Mouse (Mus musculus): ENCODE results near the gene Kcna1.

Kcna1 gene

GRCm38 (mm10) chr6:126597741-126598140, 48.4 kb downstream of the Kcna1 start:
- no peak for DNase-seq (ENCODE audit: low spot score)

- DNase-seq (ENCODE audit: low spot score) = no peak
These were observed 50.2 kb downstream of the Kcna1 start for GRCm38 (mm10) chr6:126595805-126596629.

- DNase-seq (ENCODE audit: low spot score) = no peak
These were observed 51.1 kb downstream of the Kcna1 start for GRCm38 (mm10) chr6:126595130-126595529.

- no peak for DNase-seq (ENCODE audit: low spot score)
These were observed 51.8 kb downstream of the Kcna1 start for GRCm38 (mm10) chr6:126594365-126594764.

GRCm38 (mm10) chr6:126593336-126593735, 52.8 kb downstream of the Kcna1 start:
- no peak for DNase-seq (ENCODE audit: low spot score)

Data from ovary, postnatal 10 days (tissue).